Mouse (Mus musculus) megakaryocyte, embryonic 14.5 days (primary cell): ENCODE results near the gene Ocrl.

Experiments used
- FLI1 ChIP-seq: IDR thresholded peaks from 2 replicates; pipeline ENCODE4 v1.6.1; 2012; ENCODE audit warnings: low read length, inconsistent platforms, mixed read lengths
- GATA1 ChIP-seq: IDR thresholded peaks from 3 replicates; pipeline ENCODE4 v1.6.1; 2012; ENCODE audit warnings: mixed read lengths, low read length, inconsistent platforms, borderline replicate concordance

GRCm38 (mm10) chrX:47927981-47928380, 15.8 kb downstream of the Ocrl start:
- TF ChIP-seq FLI1 (no peak), GATA1 (no peak)
